Mouse (Mus musculus): ENCODE data around the gene 1110065P20Rik. TPM values are rescaled to one million over a fixed set of nuclear protein-coding genes. Genes with fewer than 3 reads are reported as not detected.

Gene 1110065P20Rik
- total RNA-seq (2021), result 10 to 100 TPM; 18.4 to 23.0 TPM
- long read RNA-seq, experiment 1, transcript 1110065P20Rik-202 (3 exons, 761 nt), result minor isoform, 5 of 18 reads
- long read RNA-seq, experiment 1, transcript 1110065P20Rik-203 (2 exons, 659 nt), result minor isoform, 5 of 18 reads
- long read RNA-seq, experiment 1, transcript 1110065P20Rik-204 (3 exons, 762 nt), result major isoform, 6 of 18 reads
- long read RNA-seq, experiment 1, partial matches to known transcripts, result 1 of 18 reads
- long read RNA-seq, experiment 1, other reads (novel, unspliced or antisense), result 1 of 18 reads
- long read RNA-seq, experiment 2, transcript 1110065P20Rik-203 (2 exons, 659 nt), result major isoform, 10 of 24 reads
- long read RNA-seq, experiment 2, partial matches to known transcripts, result 0 of 24 reads
- long read RNA-seq, experiment 2, other reads (novel, unspliced or antisense), result 5 of 24 reads

GRCm38 (mm10) chr4:124850933-124851658 lies at the start of gene 1110065P20Rik:
Gene 1110065P20Rik (minus strand): TSS chr4:124851196.
- peak; percentile 82 for DNase-seq
- TF ChIP-seq CTCF (IDR thresholded peaks at IDR 0.05), result no peak
- H3K27ac ChIP-seq, result peak within 1 kb of the TSS; percentile 94
- intact Hi-C loops (cut with DNase I), result loop anchor here (10.0 kb wide), 1 partner anchor 234 kb away; the partner anchor contains the start of gene Meaf6
- peak within 1 kb of the TSS; percentile 96 for H3K4me3 ChIP-seq

GRCm38 (mm10) chr4:124899906-124900305 lies 48.9 kb upstream of the 1110065P20Rik start:
- Histone ChIP-seq H3K27ac (no peak overlapping the region), H3K4me3 (no peak overlapping the region)
- intact Hi-C loops (cut with DNase I), result no loop called here
- no peak for TF ChIP-seq CTCF (IDR thresholded peaks at IDR 0.05)
- no peak for DNase-seq

- no peak for TF ChIP-seq CTCF (IDR thresholded peaks at IDR 0.05)
- H3K4me3 ChIP-seq, result no peak overlapping the region
These were observed 47.4 kb upstream of the 1110065P20Rik start for GRCm38 (mm10) chr4:124898428-124898827.

GRCm38 (mm10) chr4:124894508-124895428 lies 43.8 kb upstream of the 1110065P20Rik start:
- Histone ChIP-seq H3K27ac (no peak overlapping the region), H3K4me3 (peak overlapping the region; percentile 42)
- intact Hi-C loops (cut with DNase I), result no loop called here
- DNase-seq, result no peak
- TF ChIP-seq CTCF (IDR thresholded peaks at IDR 0.05), result no peak

More at GRCm38 (mm10) chr4:124898428-124898827, 47.4 kb upstream of the 1110065P20Rik start:
- intact Hi-C loops (cut with DNase I), result no loop called here
- no peak overlapping the region for H3K27ac ChIP-seq
- DNase-seq, result no peak

- TF ChIP-seq CTCF (IDR thresholded peaks at IDR 0.05), result no peak
- intact Hi-C loops (cut with DNase I), result no loop called here
- DNase-seq, result no peak
- Histone ChIP-seq H3K27ac (no peak overlapping the region), H3K4me3 (no peak overlapping the region)
These were observed 42.8 kb upstream of the 1110065P20Rik start for GRCm38 (mm10) chr4:124893769-124894168.

GRCm38 (mm10) chr4:124890831-124891230 lies 39.8 kb upstream of the 1110065P20Rik start:
- Histone ChIP-seq H3K4me3 (no peak overlapping the region), H3K27ac (no peak overlapping the region)
- no peak for DNase-seq
- intact Hi-C loops (cut with DNase I), result no loop called here
- no peak for TF ChIP-seq CTCF (IDR thresholded peaks at IDR 0.05)

- no peak for TF ChIP-seq CTCF (IDR thresholded peaks at IDR 0.05)
- no peak for DNase-seq
- H3K4me3 ChIP-seq, result no peak overlapping the region
- no peak overlapping the region for H3K27ac ChIP-seq
- intact Hi-C loops (cut with DNase I), result no loop called here
These were observed 38.9 kb upstream of the 1110065P20Rik start for GRCm38 (mm10) chr4:124889935-124890334.

- DNase-seq, result no peak
- intact Hi-C loops (cut with DNase I), result no loop called here
- Histone ChIP-seq H3K27ac (no peak overlapping the region), H3K4me3 (no peak overlapping the region)
- TF ChIP-seq CTCF (IDR thresholded peaks at IDR 0.05), result no peak
These were observed 37.7 kb upstream of the 1110065P20Rik start for GRCm38 (mm10) chr4:124888702-124889101.

- Histone ChIP-seq H3K4me3 (no peak overlapping the region), H3K27ac (no peak overlapping the region)
- no peak for TF ChIP-seq CTCF (IDR thresholded peaks at IDR 0.05)
- no peak for DNase-seq
- intact Hi-C loops (cut with DNase I), result no loop called here
These were observed 31.2 kb upstream of the 1110065P20Rik start for GRCm38 (mm10) chr4:124882151-124882729.

- no peak for TF ChIP-seq CTCF (IDR thresholded peaks at IDR 0.05)
- intact Hi-C loops (cut with DNase I), result no loop called here
- H3K4me3 ChIP-seq, result peak overlapping the region; percentile 23
- DNase-seq, result no peak
- H3K27ac ChIP-seq, result no peak overlapping the region
These were observed 30.4 kb upstream of the 1110065P20Rik start for GRCm38 (mm10) chr4:124881341-124881908.

- no peak for TF ChIP-seq CTCF (IDR thresholded peaks at IDR 0.05)
- no peak within 1 kb of the TSS for H3K27ac ChIP-seq
- intact Hi-C loops (cut with DNase I), result no loop called here
- no peak for DNase-seq
- peak within 1 kb of the TSS; percentile 23 for H3K4me3 ChIP-seq
These were observed 29.6 kb upstream of the 1110065P20Rik start, which contains the start of gene Epha10 for GRCm38 (mm10) chr4:124880599-124880998. Gene Epha10 (plus strand): TSS chr4:124880899.
